Mouse (Mus musculus): ENCODE measurements around the gene Luc7l2.

Luc7l2 gene

GRCm38 (mm10) chr6:38576096-38576495 is 25.0 kb downstream of the Luc7l2 start:
- no peak for DNase-seq (ENCODE audit: low spot score)

GRCm38 (mm10) chr6:38580112-38580857 is 29.2 kb downstream of the Luc7l2 start:
- DNase-seq (ENCODE audit: low spot score), result no peak

GRCm38 (mm10) chr6:38581711-38582110 is 30.6 kb downstream of the Luc7l2 start:
- no peak for DNase-seq (ENCODE audit: low spot score)

GRCm38 (mm10) chr6:38597481-38597880 is 46.3 kb downstream of the Luc7l2 start:
- no peak for DNase-seq (ENCODE audit: low spot score)

- peak; percentile 7 for DNase-seq (ENCODE audit: low spot score)
These were observed 58.8 kb downstream of the Luc7l2 start for GRCm38 (mm10) chr6:38609892-38610291.

- DNase-seq (ENCODE audit: low spot score), result no peak
These were observed 71.3 kb downstream of the Luc7l2 start for GRCm38 (mm10) chr6:38622406-38622805.

GRCm38 (mm10) chr6:38623457-38623856 is 72.3 kb downstream of the Luc7l2 start:
- DNase-seq (ENCODE audit: low spot score), result no peak

GRCm38 (mm10) chr6:38624439-38624838 is 73.3 kb downstream of the Luc7l2 start:
- peak; percentile 16 for DNase-seq (ENCODE audit: low spot score)

GRCm38 (mm10) chr6:38626086-38626485 is 75.0 kb downstream of the Luc7l2 start:
- no peak for DNase-seq (ENCODE audit: low spot score)

GRCm38 (mm10) chr6:38627081-38627480 is 75.9 kb downstream of the Luc7l2 start:
- no peak for DNase-seq (ENCODE audit: low spot score)

- no peak for DNase-seq (ENCODE audit: low spot score)
These were observed 76.4 kb downstream of the Luc7l2 start for GRCm38 (mm10) chr6:38627486-38627885.

GRCm38 (mm10) chr6:38629556-38629955 is 78.4 kb downstream of the Luc7l2 start:
- no peak for DNase-seq (ENCODE audit: low spot score)

GRCm38 (mm10) chr6:38632826-38633225 is 81.7 kb downstream of the Luc7l2 start:
- no peak for DNase-seq (ENCODE audit: low spot score)

- no peak for DNase-seq (ENCODE audit: low spot score)
These were observed 83.3 kb downstream of the Luc7l2 start for GRCm38 (mm10) chr6:38634461-38634860.

- DNase-seq (ENCODE audit: low spot score), result no peak
These were observed 85.1 kb downstream of the Luc7l2 start for GRCm38 (mm10) chr6:38635941-38636851.

- DNase-seq (ENCODE audit: low spot score), result peak; percentile 80
These were observed 85.9 kb downstream of the Luc7l2 start, which contains the start of gene Klrg2 for GRCm38 (mm10) chr6:38636852-38637618. Gene Klrg2, minus strand, starts transcription at chr6:38637242.

- DNase-seq (ENCODE audit: low spot score), result no peak
These were observed 89.3 kb downstream of the Luc7l2 start for GRCm38 (mm10) chr6:38640401-38640800.

GRCm38 (mm10) chr6:38641228-38641627 is 90.1 kb downstream of the Luc7l2 start:
- DNase-seq (ENCODE audit: low spot score), result no peak

GRCm38 (mm10) chr6:38641645-38642044 is 90.5 kb downstream of the Luc7l2 start:
- no peak for DNase-seq (ENCODE audit: low spot score)

- DNase-seq (ENCODE audit: low spot score), result no peak
These were observed 91.5 kb downstream of the Luc7l2 start for GRCm38 (mm10) chr6:38642593-38642992.

GRCm38 (mm10) chr6:38643039-38643438 is 91.9 kb downstream of the Luc7l2 start:
- DNase-seq (ENCODE audit: low spot score), result no peak

- DNase-seq (ENCODE audit: low spot score), result no peak
These were observed 98.4 kb downstream of the Luc7l2 start for GRCm38 (mm10) chr6:38649545-38649944.
